8 mouse cellular contexts compared by ENCODE assay signal in genomic region chr8:69903063-69903542, GRCm38 (mm10). TPM values are rescaled to one million over a fixed set of nuclear protein-coding genes. Genes with fewer than 3 reads are reported as not detected.
DNase-seq lines count a peak whose midpoint lies in the region; ATAC-seq lines count a peak whose summit lies in the region.

No protein-coding gene starts in this region.

- under 1% methylated on average over 42 of the region's 45 CpGs for WGBS in hindbrain, embryonic 11.5 days

- H3K27ac ChIP-seq in hindbrain, embryonic 11.5 days (ENCODE audit: low read depth, low read length): peak overlapping the region; percentile 70

- 0 out of 2 replicates have a peak, but pooled peaks cover 5% of the 10 kb centered on the region for H3K4me1 ChIP-seq in hindbrain, embryonic 11.5 days (replicated peaks; ENCODE audit: control insufficient read depth, insufficient read depth, low read length)

- ATAC-seq in hindbrain, embryonic 11.5 days (ENCODE audit: low FRiP score): peak; percentile 86

- no peaks in the 10 kb centered on the region for H3K36me3 ChIP-seq in hindbrain, embryonic 11.5 days (ENCODE audit: control insufficient read depth, insufficient read depth, low read length)

- peak overlapping the region; percentile 66 for H3K4me3 ChIP-seq in hindbrain, embryonic 11.5 days (ENCODE audit: low read depth, low read length)

- H3K9ac ChIP-seq in hindbrain, embryonic 11.5 days (ENCODE audit: low read depth, low read length): peak overlapping the region; percentile 73

- H3K9me3 ChIP-seq in hindbrain, embryonic 11.5 days (ENCODE audit: control insufficient read depth, low read length): no peaks in the 10 kb centered on the region

- peak; percentile 99 for DNase-seq in Muller cell, postnatal 12 days (ENCODE audit: inconsistent ontology term)
- DNase-seq in cerebellum, adult 9-11 months: peak; percentile 100
- DNase-seq in frontal cortex, adult 2 months (ENCODE audit: extremely low spot score in 1 of 2, low spot score in 1 of 2): peak; percentile 99 to 100
- peak; percentile 100 for DNase-seq in hindbrain, embryonic 11.5 days (ENCODE audit: low spot score)
- peak; percentile 99 for DNase-seq in layer of hippocampus, postnatal 10 days (ENCODE audit: low spot score in 2 of 2)
- peak; percentile 99 for DNase-seq in lung, postnatal 10 days
- peak; percentile 99 for DNase-seq in ovary, postnatal 36 days (ENCODE audit: low spot score)
- peak; percentile 98 to 99 for DNase-seq in thymus, postnatal 36 days

- peak overlapping the region; percentile 62 for H3K4me2 ChIP-seq in hindbrain, embryonic 11.5 days (replicated peaks; ENCODE audit: low read depth, low read length)

- no peaks in the 10 kb centered on the region for H3K27me3 ChIP-seq in hindbrain, embryonic 11.5 days (ENCODE audit: control insufficient read depth, insufficient read depth, low read length)

RNA-seq across cellular contexts. Expression of gene Yjefn3, which starts 0.6 kb away (rescaled TPM):
- 41.1 and 45.9 TPM in 2 replicates for polyA plus RNA-seq in frontal cortex, adult 2 months (2012; rRNA removed)
- 4.6 and 6.1 TPM in 2 replicates for polyA plus RNA-seq in hindbrain, embryonic 11.5 days (2014; fragmentation: Nextera tagmentation; extraction: Ambion mirVana)
- 10 to 100 TPM; 11.8 to 14.1 TPM for total RNA-seq in layer of hippocampus, postnatal 10 days (2021)

RNA-seq across cellular contexts. Expression of gene Ndufa13, which starts 0.7 kb away (rescaled TPM):
- 189 and 193 TPM in 2 replicates for polyA plus RNA-seq in frontal cortex, adult 2 months (2012; rRNA removed)
- polyA plus RNA-seq in hindbrain, embryonic 11.5 days (2014; fragmentation: Nextera tagmentation; extraction: Ambion mirVana): 169 and 174 TPM in 2 replicates
- 100 to 1,000 TPM; 137 to 147 TPM for total RNA-seq in layer of hippocampus, postnatal 10 days (2021)

RNA-seq across cellular contexts. Expression of gene Tssk6, which starts 1.1 kb away (rescaled TPM):
- polyA plus RNA-seq in frontal cortex, adult 2 months (2012; rRNA removed): 0.22 and 0.46 TPM in 2 replicates
- polyA plus RNA-seq in hindbrain, embryonic 11.5 days (2014; fragmentation: Nextera tagmentation; extraction: Ambion mirVana): 4.2 and 4.3 TPM in 2 replicates
- total RNA-seq in layer of hippocampus, postnatal 10 days (2021): under 1 TPM; 0.49 to 0.62 TPM

RNA-seq across cellular contexts. Expression of gene Cilp2, which starts 15.6 kb away (rescaled TPM):
- 1.4 and 1.9 TPM in 2 replicates for polyA plus RNA-seq in frontal cortex, adult 2 months (2012; rRNA removed)
- polyA plus RNA-seq in hindbrain, embryonic 11.5 days (2014; fragmentation: Nextera tagmentation; extraction: Ambion mirVana): 0.50 and 0.73 TPM in 2 replicates
- 1 to 10 TPM; 2.5 to 2.8 TPM for total RNA-seq in layer of hippocampus, postnatal 10 days (2021)

Comparison
In these comparisons a context has a peak if more than half of its experiments do, and no peak if none do; other contexts are left out.
1. Peak in every context shown above with its lines: DNase-seq, ATAC-seq, H3K4me3 ChIP-seq and H3K27ac ChIP-seq.